Mouse (Mus musculus): ENCODE data around the gene Stmn1.

Gene Stmn1

DNA sequence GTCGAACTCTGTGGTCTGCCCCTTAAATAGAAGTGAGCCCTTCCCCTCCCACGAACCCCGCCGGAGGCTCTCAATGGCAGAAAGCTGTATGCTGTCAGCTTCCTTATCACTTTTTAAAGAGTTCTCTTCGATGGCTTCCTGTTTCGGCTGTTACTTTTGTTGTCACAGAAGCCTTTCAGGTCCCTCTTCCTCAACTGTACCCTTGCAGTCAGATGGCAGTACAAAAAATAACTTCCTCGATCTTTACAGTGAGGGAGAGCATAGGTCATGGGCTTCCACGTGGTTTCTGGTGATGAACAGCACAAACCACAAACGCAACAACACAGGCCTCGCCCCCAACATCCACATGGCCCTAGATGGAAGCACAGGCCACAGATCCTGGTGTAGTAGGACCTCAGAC, 7.8 kb upstream of the Stmn1 start:
- DNase-seq: no peak

DNA sequence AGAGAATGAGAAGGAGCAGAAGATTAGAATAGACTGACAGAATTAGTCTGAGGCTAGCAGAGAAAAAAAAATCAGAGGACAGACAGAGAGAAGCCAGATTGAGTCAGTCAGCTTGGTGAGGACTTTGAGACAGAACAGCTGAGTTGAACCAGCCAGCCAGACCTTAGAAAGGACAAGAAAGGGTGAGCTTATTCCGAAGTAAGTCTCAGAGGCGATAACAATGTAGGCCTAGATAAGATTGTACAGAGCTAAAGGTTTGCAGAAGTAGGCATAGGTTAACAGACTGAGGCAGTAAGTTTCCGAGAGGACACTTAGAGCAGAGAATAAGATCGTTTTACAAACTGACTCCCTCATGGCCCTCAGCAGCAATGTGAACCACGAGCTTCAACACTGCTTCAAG, 6.9 kb upstream of the Stmn1 start:
- no peak for DNase-seq

DNA sequence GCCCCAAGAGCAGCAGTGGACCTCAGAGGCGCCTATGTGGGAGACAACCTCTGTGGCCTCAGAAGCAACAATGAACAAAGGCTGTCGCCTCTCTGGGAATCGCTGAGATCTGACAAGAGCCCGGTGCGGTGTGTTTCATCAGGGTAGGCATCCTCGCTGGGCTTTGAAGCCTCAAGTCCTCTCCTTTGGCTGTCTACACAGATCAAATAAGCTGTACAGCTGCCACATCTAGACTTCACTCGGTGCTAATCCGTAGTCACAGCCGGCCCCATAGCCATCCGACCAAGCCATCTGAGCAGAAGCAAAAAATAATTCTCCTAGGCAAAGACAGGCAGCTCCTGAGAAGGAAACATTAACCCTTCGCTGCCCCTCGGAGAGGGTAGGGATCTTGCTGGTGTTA, 2.3 kb upstream of the Stmn1 start:
- DNase-seq: no peak

DNA sequence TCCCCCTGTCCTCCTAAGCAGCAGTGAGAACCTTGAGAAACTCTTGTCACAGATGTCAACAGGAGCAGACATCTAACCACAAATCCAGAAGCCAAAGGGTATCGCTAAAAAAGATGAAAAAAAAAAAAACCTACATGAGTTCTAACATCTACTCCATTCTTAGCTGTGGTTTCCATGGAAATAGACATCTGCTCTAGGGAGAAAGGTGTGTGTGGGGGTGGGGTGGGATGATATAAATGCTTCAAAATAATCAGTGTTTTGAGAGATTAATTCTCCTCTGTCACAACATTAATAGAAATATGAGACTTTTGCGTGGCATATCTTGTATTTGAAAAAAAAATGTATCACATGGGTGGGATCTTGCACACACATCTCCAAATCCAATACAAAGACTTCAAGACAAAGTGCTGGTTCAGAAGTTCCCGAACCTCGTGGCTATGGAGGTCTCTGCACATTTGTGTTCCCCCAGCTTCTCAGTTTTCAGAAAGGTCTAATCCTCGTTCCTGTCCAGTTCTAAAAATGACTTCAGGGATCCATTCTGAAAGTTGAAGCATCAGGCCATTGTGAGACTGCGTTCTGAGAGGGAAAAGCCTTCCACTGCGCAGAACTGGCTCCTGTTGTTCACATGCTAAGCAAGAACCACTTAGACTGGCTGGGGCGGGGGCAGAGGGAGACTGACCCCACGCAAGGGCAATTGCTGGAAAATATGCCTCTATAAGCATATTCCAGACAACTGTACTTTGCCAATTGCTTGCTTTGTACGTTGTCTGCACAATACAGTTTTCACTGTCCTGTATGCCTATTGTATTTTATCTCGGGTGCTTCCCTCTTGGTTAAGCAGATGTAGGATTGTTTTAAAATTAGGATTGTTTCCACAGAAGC, 1.5 kb upstream of the Stmn1 start:
- DNase-seq: no peak

DNA sequence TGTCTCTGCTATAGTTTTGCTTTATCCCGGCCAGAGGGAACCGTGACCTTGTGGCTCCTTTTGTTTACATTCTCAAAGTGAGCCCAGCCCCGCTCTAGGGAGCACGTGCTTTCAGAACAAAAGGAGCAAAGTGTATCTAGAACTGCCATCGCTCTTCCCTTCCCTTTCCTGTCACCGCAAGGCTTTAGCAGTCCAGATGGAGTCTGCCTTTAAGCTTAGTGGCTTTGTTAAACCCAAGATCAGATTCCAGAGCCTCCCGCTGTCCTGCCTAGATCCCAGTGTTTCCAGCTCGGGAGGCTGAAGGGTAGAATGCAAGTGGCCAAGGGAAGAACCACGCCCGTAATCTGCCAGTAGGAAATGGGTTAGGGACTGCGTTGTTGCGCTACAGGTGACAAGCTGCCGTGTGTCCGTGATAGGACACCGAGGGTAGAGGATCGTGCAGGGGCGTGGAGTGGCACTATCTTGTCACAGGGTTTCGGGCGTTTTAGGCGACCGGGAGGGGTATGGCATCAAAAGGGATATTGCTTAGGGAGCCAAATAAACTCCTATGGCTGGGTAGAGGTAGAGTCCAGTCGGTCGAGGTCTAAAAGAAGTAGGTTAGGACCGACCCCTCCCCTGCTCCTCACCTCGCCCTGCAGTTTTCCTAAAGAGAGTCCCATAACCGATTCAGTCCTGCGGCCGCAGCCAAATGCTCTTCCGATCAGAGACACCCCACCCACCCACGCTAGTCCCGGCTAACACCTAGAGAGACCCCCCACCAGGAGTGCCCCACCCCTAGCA, 495 bp upstream of the Stmn1 start:
- peak; percentile 58 for DNase-seq

DNA sequence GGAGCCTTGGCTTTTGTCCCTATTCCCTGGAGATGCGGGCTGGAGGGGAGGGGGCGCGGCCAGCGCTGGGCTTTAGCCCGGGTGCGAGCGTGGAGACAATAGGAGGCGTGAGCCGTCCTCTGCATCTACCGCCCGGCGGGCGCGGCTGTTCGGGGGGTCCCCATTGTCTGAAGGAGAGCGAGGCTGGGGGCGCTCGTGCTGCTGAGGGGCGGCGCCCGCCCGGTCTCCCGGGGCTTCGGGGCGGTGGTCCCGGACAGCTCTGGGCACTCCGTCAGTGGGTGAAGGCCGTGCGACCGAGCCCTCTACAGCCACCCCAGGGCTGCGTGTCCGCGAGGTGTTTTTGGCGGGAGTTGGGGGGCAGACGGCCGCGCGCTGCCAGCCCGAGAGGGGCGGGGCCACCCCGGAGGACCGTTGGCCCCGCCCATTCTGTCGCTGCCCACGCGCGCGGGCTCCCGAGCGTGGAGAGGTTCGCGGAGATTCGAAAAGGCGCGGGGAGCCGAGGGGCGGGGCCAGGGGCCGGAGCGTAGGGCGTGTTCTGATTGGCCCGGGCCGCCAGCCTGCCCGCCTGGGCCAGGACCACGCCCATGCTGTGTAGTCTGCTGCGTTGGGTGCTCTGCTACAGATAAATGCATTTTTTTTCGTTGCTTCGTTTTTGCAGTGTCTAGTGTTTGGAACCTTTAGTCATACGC, 602 bp downstream of the Stmn1 start:
- peak; percentile 94 for DNase-seq

DNA sequence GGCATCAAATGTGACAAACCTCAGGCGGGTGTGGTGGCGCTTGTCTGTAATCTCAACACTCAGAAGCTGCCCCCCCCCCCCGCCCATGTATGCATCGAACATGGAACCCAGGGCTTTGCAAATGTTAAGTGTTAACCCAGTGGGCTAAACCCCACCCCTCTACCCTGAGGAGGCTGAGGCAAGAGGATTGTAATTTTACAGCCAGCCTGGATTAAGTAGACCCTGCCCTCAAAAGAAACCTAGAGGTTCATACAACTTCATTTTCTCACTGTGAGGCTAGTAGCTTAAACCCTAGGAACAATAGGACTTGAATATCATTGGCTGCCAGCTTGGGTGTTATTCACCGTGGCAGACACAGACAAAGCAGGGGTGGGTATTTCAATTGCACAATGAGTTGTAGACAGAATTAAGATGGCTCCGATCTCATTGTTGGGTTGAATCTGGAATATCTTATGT, 1.2 kb downstream of the Stmn1 start:
- DNase-seq: no peak

DNA sequence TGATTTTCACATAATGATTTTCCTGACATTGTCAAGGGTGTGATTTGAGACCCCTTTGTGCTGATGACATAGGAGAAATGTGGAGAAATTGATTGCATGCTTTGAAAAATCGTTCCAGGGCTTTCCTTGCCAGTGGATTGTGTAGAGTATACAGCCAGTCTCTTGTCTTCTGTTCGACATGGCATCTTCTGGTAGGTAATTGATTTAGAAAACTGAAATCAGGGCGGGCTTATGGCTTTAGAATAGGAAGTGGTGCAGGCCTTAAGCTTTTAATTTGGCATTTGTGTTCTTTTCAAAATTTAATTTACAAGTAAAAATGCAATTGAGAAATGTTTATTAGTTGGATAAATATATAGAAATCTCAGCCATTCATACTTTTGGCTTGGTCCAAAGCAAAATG, 1.9 kb downstream of the Stmn1 start:
- no peak for DNase-seq

DNA sequence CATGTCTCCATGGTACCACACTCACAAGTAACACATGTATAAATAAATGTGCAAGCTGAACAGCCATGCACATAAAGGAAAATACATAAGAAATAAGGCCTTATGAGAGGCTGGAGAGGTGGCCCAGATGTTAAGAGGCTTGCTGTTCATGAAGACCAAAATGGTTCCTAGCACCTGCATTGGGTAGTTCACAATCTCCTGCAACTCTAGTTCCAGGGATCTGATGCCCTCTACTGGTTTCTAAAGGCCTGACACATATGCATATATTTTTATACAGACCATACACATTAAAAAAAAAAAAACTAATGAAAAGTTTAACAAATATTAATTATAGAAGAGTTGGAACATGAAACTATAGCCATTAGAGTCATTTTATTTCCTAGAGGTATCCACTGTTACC, 3.3 kb downstream of the Stmn1 start:
- DNase-seq: no peak

DNA sequence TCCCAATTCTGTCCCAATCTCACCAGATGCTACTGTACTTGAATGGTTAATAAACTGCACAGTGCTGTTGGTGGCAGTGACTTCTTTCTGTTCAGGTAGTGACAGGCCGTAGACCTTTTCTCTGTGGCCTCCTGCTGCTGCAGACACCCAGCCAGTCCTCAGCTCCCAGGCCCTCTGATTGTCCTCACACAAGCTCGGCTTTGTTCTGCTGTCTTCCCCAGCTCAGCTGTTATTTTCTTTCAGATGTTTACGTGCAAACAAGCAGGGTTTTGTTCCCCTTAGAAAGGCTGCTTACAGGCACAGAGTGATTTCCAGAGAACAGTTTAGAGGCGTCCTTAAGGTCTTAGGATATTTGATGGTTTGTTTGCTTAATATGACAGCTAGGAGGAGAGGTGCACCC, 5.6 kb downstream of the Stmn1 start:
- DNase-seq: no peak

DNA sequence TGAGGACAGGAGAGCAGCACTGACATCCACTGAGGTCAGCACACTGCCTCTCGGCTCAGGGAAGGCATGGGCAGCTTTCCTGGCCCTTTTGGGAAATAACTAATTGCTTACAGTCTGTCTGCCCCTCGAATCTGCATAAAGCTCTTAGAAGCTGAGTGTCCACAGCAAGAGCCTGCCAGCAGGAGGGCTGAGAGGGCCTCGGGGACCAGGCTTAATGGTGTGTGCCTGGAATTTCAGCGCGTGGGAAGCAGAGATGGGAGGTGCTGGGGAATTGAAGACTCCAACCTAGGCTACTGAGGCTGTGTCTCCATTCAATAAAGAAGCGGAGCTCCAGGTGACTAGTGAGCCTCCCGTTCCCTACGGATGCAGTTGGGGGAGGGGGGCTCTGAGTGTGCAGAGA, 6.1 kb downstream of the Stmn1 start:
- DNase-seq: no peak

DNA sequence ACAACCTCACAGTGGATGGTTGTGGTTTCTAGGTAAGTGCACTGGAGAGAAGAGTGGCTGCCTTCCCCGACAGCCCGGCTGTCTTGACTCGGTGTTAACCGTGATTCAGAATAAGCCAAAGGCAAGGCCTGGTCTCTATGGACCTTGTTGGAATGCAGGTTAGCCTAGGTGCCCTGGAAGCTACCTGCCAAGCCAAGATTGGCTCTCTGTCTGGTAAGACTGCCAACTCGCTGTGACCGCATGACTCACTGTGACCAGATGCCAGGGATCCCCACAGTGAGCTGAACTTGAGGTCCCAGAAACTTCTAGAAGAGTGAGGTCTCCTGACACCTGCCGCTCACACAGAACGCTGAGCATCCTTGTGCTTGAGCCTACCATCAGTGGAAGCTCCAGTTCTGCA, 8.8 kb downstream of the Stmn1 start:
- DNase-seq: peak; percentile 64

DNA sequence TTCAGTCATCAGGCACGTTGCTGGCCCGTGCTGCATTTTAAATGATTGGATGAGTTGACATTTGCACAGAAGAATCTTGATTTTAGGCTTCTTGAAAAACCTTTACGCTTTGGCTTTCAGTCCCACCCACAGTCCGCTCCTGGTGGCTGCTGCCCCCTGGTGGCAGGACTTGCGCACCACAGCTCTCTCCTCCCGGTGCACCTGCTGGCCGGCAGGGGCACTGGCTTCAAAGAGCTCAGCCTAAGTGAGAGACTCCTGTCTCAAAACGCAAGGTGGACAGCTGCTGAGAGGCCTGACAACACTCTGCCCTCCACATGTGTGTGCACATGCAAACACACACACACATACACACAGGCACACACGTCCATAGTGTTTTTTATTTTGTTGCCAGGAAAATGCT, 9.9 kb downstream of the Stmn1 start:
- peak; percentile 98 for DNase-seq

DNA sequence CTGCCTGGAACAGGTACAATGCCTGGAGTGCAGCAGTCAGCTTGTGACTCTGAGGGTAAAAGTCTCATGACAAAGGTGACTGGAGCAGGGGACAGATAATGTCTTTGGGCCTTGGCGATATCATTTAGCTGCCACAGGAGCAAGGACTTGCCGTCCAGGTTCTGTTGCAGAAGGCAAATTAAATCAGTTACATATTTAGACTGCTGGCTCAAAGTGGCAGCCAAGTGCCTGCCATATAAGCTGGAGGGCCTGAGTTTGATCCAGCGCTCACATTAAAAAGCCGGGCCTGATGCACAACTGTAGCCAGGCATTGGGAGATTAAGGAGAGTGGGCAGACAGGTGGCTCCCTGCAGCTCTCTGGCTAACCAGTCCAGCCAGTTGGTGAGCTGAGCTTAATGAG, 11.7 kb downstream of the Stmn1 start:
- no peak for DNase-seq

DNA sequence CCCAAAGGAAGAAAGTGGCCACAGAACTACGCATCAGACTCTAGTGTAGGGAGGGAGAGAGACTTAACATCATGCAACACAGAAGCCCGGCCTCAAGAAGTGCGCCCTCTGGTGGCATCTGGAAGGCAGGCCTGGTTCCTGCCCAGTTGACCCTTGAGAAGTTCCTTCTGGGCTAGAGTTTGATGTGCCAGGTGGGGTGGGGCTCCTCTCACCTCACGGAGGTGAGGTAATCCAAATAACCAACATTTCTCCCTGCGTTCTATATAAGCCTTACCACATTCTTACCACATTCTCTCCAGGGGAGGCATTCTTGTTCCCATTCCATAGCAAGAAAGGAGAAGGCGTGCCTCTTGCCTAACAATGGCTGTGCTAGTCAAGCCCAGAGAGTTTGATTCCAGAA, 12.7 kb downstream of the Stmn1 start:
- peak; percentile 79 for DNase-seq

DNA sequence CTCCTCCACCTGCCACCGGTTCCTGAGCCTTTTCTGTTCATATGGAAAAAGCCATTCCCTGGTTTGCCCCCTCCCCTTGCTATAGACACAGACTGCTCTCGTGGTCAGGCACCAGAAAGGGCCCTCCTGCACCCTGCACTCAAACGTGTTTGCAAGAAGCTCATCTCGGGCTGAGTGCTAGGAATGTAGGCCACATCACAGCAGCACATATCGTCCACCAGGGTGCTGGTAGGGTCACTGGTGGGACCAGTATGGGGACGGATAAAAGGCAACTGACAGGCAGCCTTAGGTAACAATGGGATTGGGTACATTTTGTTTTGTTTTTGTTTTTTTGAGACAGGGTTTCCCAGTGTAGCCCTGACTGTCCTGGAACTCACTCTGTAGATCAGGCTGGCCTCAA, 13.2 kb downstream of the Stmn1 start:
- no peak for DNase-seq

DNA sequence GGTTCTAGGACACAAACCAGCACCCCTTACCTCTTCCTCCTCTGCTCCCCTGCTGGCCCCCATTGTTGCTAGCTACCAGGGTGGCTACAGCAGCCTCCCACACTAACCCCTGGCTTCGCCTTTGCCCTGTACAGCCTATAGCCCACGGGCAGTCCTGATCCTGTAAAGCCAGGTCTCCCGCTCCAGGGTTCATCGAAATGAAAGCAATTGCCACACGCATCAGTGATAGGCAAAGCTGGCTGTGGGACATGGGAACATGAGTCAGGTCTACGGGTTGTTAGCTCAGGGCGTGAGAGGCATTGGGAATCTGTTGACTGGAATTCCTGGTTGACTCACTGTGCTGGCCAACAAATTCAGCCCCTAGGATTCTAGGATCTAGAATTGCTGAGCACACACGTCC, 14.3 kb downstream of the Stmn1 start:
- peak; percentile 54 for DNase-seq

DNA sequence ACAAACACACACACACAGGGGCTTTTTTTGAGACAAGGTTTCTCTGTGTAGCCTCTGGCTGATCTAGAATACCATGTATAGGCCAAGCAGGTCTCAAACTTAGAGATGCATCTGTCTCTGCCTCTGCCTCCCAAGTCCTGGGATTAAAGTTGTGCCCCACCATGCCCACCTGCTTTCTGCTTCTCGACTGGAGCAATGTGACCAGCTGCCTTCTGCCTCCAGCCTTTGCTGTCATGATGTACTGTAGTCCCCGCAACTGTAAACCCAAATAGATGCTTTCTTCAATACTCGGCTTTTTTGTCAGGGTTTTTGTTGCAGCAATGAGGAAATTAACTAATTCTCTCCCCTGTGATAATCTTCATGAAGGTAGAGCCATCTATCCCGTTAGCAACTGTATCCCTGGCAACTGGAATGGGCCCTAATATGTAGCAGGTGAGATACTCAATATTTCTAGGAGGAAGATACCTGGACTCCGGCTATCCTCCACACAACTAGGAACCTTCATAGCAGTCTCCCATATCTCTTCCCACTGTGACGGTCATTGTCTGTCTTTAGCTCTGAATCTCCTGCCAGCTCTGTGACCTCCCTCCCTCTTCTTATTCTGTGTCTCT, 15.1 kb downstream of the Stmn1 start:
- DNase-seq: peak; percentile 67

DNA sequence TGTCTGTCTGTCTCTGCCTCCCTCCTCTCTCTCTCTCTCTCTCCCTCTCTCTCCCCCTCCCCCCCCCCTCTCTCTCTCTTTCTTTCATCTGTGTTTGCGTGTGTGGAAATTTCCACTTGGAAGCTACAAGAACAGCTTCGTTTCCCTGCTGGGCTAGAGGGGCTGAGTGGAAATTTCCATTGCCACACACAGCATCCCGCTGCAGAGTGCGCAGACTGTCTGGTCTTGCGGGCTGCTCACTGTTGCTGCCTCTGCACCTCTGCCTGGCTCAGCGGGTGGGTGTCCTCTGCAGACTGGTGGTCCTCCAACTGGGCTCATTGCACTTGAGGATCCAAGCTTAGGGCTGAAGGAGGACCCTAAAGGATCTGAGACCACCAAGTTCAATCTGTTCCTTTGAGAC, 15.6 kb downstream of the Stmn1 start:
- DNase-seq: peak; percentile 87

DNA sequence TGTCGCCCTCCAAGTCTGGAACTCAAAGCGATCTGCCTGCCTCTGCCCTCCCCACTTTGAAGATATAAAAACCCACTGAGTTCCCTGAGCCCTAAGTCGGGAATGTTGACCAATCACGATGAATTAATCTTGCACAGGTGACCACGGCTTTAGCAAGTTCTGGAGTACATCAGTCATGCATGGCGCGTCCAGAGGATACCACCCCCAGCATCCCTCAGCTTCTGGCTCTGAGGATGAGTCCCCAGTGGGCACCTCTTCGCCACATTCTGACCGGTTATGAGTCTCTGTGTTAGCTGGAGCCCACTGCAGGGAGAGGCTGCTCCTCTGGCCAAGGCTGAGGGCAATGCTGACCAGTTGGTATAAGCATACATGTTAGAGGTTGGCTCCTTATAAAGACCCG, 16.1 kb downstream of the Stmn1 start:
- peak; percentile 67 for DNase-seq

DNA sequence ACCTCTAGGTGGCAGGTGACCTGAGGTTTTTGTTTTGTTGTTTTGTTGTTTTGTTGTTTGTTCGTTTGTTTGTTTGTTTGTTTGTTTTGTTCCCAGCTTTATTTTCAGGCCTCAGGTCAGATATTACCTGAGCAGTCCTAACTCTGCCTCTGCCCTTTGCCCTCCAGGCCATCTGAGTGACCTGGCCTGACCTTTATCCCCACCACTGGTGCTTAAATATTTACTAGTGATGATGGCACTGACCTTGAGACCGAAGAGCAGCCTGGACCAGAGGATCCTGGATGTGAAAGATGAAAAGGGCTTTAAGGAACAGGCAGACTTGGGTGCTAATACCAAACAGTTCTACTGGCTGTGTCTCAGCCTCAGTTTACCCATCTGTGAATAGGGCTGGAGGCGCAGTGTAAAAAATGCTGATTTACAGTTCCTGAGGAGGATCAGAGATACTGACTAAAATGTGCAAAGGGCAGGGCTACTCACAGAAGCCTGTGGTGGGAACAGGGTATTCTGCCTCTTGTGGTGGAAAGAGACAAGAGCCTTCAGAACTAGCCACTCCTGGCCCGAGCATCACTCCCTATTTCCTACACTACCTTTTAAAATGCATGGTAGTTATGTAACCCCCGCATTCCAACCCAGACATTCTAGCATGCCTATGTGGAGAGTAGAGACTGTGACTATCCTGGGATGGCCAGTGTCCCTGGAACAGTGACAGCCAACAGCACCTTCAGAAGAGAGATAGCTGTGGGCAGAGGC, 17.2 kb downstream of the Stmn1 start:
- DNase-seq: peak; percentile 45

DNA sequence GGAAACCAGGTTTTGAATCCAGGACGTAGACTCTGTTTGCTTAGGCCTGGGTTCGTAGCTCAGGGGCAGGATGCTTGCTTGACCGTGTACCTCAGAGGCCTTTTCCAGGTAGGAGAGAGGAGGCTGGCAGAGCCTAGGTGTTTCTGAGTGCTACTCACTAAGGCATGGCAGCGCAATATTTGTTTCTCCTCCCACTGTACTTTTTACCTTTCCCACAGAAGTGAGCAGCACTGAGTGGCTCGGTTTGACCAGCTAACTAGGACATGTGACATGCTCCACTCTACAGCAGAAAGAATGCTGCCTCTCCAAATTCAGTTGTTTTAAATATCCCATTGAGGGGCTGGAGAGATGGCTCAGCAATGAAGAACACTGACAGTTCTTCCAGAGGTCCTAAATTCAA, 20.1 kb downstream of the Stmn1 start:
- no peak for DNase-seq
